Mouse (Mus musculus) ES-E14 (cell line): ENCODE results near the gene Espl1.
A peak's percentile ranks its signal among the peaks of the same experiment; 100 is the strongest.

Experiments
- CHD2 ChIP-seq: IDR thresholded peaks from 2 replicates; pipeline ENCODE4 v1.6.1; 2014; ENCODE audit warnings: mild to moderate bottlenecking, low read depth, low read length, inconsistent platforms
- HCFC1 ChIP-seq: IDR thresholded peaks from 2 replicates; pipeline ENCODE4 v1.6.1; 2012; ENCODE audit warnings: low read length, inconsistent platforms, borderline replicate concordance; ENCODE audit not compliant: insufficient read depth
- MAFK ChIP-seq: IDR thresholded peaks from 2 replicates; pipeline ENCODE4 v1.6.1; 2014; ENCODE audit warnings: mild to moderate bottlenecking, low read depth, low read length, inconsistent platforms; ENCODE audit not compliant: insufficient read depth
- ZC3H11A ChIP-seq: IDR thresholded peaks from 2 replicates; pipeline ENCODE4 v1.6.1; 2012; ENCODE audit warnings: low read depth, mild to moderate bottlenecking, inconsistent platforms, low read length, borderline replicate concordance
- ZNF384 ChIP-seq: IDR thresholded peaks from 2 replicates; pipeline ENCODE4 v1.6.1; 2012; ENCODE audit warnings: low read depth, low read length, inconsistent platforms

DNA sequence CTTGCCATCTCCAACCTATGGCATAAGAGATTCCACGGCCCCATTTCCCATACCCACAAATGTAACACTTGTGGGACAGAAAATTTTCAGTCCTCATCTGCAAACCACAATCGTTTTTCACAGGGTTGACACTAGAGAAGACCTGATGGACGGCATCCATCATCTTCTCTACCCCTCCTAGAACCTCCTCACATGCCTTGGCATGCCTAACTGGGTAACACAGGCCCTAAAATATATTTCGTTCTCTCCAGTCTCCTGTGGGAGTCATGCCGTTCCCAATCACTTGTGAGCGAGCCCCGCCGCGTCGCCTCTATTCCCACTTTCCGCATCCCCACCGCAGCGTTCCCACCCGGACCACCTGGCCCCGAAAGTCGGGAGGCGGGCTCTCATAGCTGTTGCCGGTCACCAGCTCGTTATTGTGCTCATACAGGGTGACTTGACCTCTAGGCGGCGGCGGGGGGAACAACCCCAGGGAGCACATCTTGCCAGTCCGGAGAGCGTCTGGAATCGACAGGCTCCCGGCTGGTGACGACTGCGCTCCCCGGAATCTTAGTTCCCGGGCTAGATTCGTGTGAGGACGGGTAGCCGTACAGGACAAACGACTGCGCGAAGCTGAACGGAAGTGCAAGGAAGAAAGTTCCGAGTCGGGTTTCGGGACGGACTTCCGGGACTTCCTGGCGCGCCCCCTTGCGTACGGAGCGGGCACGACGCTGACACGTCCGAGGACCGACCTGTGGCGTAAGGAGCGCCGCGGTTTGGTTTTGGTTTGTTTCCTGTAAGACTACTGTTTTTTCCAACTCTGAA lies 54.3 kb downstream of the Espl1 start, which contains the start of gene Aaas:
- TF ChIP-seq HCFC1, result peak; percentile 89
- TF ChIP-seq MAFK, result no peak
- TF ChIP-seq ZNF384, result no peak; the same call in 1 of the 2 replicates
- no peak for TF ChIP-seq ZC3H11A
- TF ChIP-seq CHD2, result no peak
